8 mouse cellular contexts compared by ENCODE assay signal in the genomic region with DNA sequence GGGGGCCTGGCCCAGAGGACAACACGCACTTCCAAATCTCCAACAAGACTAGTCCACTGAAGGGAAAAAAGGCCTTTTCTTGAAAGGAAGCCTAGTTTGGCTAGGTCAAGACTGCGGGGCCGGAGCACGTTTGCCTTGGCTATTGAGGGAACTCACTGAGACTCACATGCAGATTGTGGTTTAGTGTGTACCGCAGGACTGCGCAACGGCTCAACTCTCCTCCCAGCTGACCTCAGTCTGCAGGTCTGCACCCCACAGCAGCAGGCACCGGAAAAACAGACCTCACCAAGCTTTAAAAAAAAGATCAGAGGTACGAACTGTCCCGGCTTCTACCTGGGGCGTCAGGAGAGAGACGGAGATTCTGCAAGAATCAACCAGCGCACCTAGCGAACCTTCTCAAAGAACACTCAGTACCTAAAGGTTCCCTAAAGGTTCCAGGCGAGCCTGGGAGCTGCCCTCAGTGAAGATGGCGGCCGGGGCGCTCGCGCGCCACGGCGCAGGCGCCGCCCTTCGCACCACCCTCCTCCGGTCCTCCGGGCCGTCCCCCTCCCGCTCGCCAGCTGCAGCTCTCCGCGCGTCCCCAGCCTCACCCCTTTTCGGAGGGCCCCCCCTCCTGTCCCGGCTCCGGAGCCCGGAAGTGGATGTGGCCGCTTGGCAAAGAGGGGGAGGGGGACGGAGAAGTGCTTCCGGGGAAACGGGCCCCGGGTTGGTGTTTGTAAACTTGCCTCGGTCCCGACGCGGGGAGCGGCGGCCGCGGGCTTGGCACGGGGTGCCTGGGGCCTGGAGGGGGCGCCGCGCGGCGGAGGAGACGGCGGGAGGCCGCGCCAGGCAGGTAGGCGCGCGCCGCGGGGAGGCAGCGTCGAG. TPM values are rescaled to one million over a fixed set of nuclear protein-coding genes. Genes with fewer than 3 reads are reported as not detected.
DNase-seq lines count a peak whose midpoint lies in the region; ATAC-seq lines count a peak whose summit lies in the region.

A gene (plus strand): TSS at position 279 of the 864 bp plus-strand sequence.

- under 1% methylated on average over 57 of the region's 68 CpGs for WGBS in hindbrain, embryonic 12.5 days

- H3K4me3 ChIP-seq in hindbrain, embryonic 12.5 days = peak within 1 kb of the TSS; percentile 87

- peak within 1 kb of the TSS; percentile 99 for H3K27ac ChIP-seq in hindbrain, embryonic 12.5 days

- peak within 1 kb of the TSS; percentile 81 for H3K4me2 ChIP-seq in hindbrain, embryonic 12.5 days (replicated peaks)

- peak; percentile 97 for ATAC-seq in hindbrain, embryonic 12.5 days (ENCODE audit: low FRiP score)

- H3K9me3 ChIP-seq in hindbrain, embryonic 12.5 days (replicated peaks) = no peaks in the 10 kb centered on the region

- peaks cover 18% of the 10 kb centered on the region for H3K36me3 ChIP-seq in hindbrain, embryonic 12.5 days

- H3K4me1 ChIP-seq in hindbrain, embryonic 12.5 days = peaks cover 39% of the 10 kb centered on the region

- peak; percentile 99 for DNase-seq in Muller cell, postnatal 12 days (ENCODE audit: inconsistent ontology term)
- peak; percentile 97 for DNase-seq in cerebellum, adult 9-11 months
- peak; percentile 93 to 95 for DNase-seq in frontal cortex, postnatal 10 days (ENCODE audit: low spot score in 2 of 2)
- peak; percentile 90 to 96 for DNase-seq in layer of hippocampus, postnatal 14 days (ENCODE audit: low spot score in 2 of 2)
- DNase-seq in lung, postnatal 14 days = peak; percentile 95
- DNase-seq in retina, adult 2 months (ENCODE audit: low read depth, low spot score) = peak; percentile 90
- peak; percentile 96 to 99 for DNase-seq in thymus, postnatal 36 days

- H3K9ac ChIP-seq in hindbrain, embryonic 12.5 days = peak within 1 kb of the TSS; percentile 94

- no peaks in the 10 kb centered on the region for H3K27me3 ChIP-seq in hindbrain, embryonic 12.5 days

RNA-seq across cellular contexts. Expression of the gene that starts here (rescaled TPM):
- polyA plus RNA-seq in hindbrain, embryonic 12.5 days (2016; fragmentation: Nextera tagmentation; extraction: Ambion mirVana) = 111 and 113 TPM in 2 replicates
- total RNA-seq in layer of hippocampus, postnatal 14 days (2021) = 10 to 100 TPM; 69.8 to 76.3 TPM

Comparison
In these comparisons a context has a peak if more than half of its experiments do, and no peak if none do; other contexts are left out.
1. Peak in every context shown above with its lines: DNase-seq, ATAC-seq, H3K4me3 ChIP-seq and H3K27ac ChIP-seq.